Mouse (Mus musculus) kidney, adult 2 months (tissue): Measurements from ENCODE around the gene Pias4.
"Not testable (repeated sequence)": the region's sequence is repeated elsewhere in the genome, so short reads cannot be mapped to it uniquely, and the experiment has no call there.

Experiments used
- CTCF ChIP-seq: fragments of 200-500 bp; conservative IDR thresholded peaks from 2 replicates; pipeline ENCODE4 v1.5.1; 2011; ENCODE audit warnings: low read depth, mild to moderate bottlenecking, control low read depth, low read length, moderate library complexity, mixed read lengths; ENCODE audit not compliant: insufficient read depth, insufficient read length
- POLR2A ChIP-seq: fragments of 200-500 bp; IDR thresholded peaks from one replicate; pipeline ENCODE4 v1.6.1; 2011; ENCODE audit warnings: low read depth, low read length, control low read depth

GRCm38 (mm10) chr10:81217267-81217666, 49.5 kb upstream of the Pias4 start:
- TF ChIP-seq POLR2A, result not testable (repeated sequence)
- peak; percentile 55 for TF ChIP-seq CTCF
